Mouse (Mus musculus): ENCODE measurements at regions not wholly inside any gene's neighbourhood (a gene's known extent, or its start where the extent isn't known, plus 50 kb on each side); places are given as distances from the start of the nearest gene placed in this dataset.

- Histone ChIP-seq H3K27ac (ENCODE audit: low read length) (no peak overlapping the region), H3K9me3 (ENCODE audit: control insufficient read depth, low read length) (peaks cover 2% of the 10 kb centered on the region; the same call in 1 of the 2 replicates), H3K4me2 (ENCODE audit: low read depth, low read length) (peak overlapping the region; percentile 73), H3K9ac (ENCODE audit: low read length) (peak overlapping the region; percentile 54), H3K27me3 (ENCODE audit: control insufficient read depth, insufficient read depth, low read depth, low read length) (no peaks in the 10 kb centered on the region), H3K36me3 (ENCODE audit: control insufficient read depth, insufficient read depth, low read length) (no peaks in the 10 kb centered on the region), H3K4me3 (ENCODE audit: low read length) (peak overlapping the region; percentile 48), H3K4me1 (replicated peaks; ENCODE audit: control insufficient read depth, insufficient read depth, low read length) (peaks cover 2% of the 10 kb centered on the region; the same call in 1 of the 2 replicates)
- 3% methylated on average over 24 of the region's 25 CpGs for WGBS
- ATAC-seq (ENCODE audit: low read depth), result peak; percentile 96
Measured at GRCm38 (mm10) chr11:23124198-23124951, 117.0 kb downstream of the Fam161a start.

- Histone ChIP-seq H3K36me3 (ENCODE audit: control insufficient read depth, insufficient read depth, low read length) (no peaks in the 10 kb centered on the region), H3K9ac (ENCODE audit: low read length) (no peak overlapping the region), H3K27ac (ENCODE audit: low read length) (no peak overlapping the region), H3K4me1 (replicated peaks; ENCODE audit: control insufficient read depth, insufficient read depth, low read length) (no peaks in the 10 kb centered on the region), H3K9me3 (ENCODE audit: control insufficient read depth, low read length) (no peaks in the 10 kb centered on the region), H3K4me2 (ENCODE audit: low read depth, low read length) (no peak overlapping the region), H3K4me3 (ENCODE audit: low read length) (no peak overlapping the region), H3K27me3 (ENCODE audit: control insufficient read depth, insufficient read depth, low read depth, low read length) (no peaks in the 10 kb centered on the region)
- 45% methylated on average over 1 of the region's 1 CpGs for WGBS
- ATAC-seq (ENCODE audit: low read depth), result no peak
Measured at GRCm38 (mm10) chr11:23131122-23131521, 123.8 kb downstream of the Fam161a start.

GRCm38 (mm10) chr11:23131632-23132031, 124.2 kb upstream of the Xpo1 start:
- 74% methylated on average over 1 of the region's 1 CpGs for WGBS
- Histone ChIP-seq H3K9ac (ENCODE audit: low read length) (no peak overlapping the region), H3K9me3 (ENCODE audit: control insufficient read depth, low read length) (no peaks in the 10 kb centered on the region), H3K36me3 (ENCODE audit: control insufficient read depth, insufficient read depth, low read length) (no peaks in the 10 kb centered on the region), H3K4me1 (replicated peaks; ENCODE audit: control insufficient read depth, insufficient read depth, low read length) (no peaks in the 10 kb centered on the region), H3K27ac (ENCODE audit: low read length) (no peak overlapping the region), H3K4me3 (ENCODE audit: low read length) (no peak overlapping the region), H3K27me3 (ENCODE audit: control insufficient read depth, insufficient read depth, low read depth, low read length) (no peaks in the 10 kb centered on the region), H3K4me2 (ENCODE audit: low read depth, low read length) (no peak overlapping the region)
- no peak for ATAC-seq (ENCODE audit: low read depth)

- Histone ChIP-seq H3K36me3 (ENCODE audit: control insufficient read depth, insufficient read depth, low read length) (no peaks in the 10 kb centered on the region), H3K9me3 (ENCODE audit: control insufficient read depth, low read length) (no peaks in the 10 kb centered on the region), H3K27me3 (ENCODE audit: control insufficient read depth, insufficient read depth, low read depth, low read length) (no peaks in the 10 kb centered on the region), H3K4me1 (replicated peaks; ENCODE audit: control insufficient read depth, insufficient read depth, low read length) (no peaks in the 10 kb centered on the region), H3K4me3 (ENCODE audit: low read length) (no peak overlapping the region), H3K4me2 (ENCODE audit: low read depth, low read length) (no peak overlapping the region), H3K27ac (ENCODE audit: low read length) (no peak overlapping the region), H3K9ac (ENCODE audit: low read length) (no peak overlapping the region)
- WGBS, result 61% methylated on average over 6 of the region's 6 CpGs
- no peak for ATAC-seq (ENCODE audit: low read depth)
Measured at GRCm38 (mm10) chr11:23140429-23141099, 115.3 kb upstream of the Xpo1 start.

- no peaks in the 10 kb centered on the region for H3K36me3 ChIP-seq (ENCODE audit: control insufficient read depth, insufficient read depth, low read length)
- H3K4me3 ChIP-seq (ENCODE audit: low read length), result no peak overlapping the region
- H3K27me3 ChIP-seq (ENCODE audit: control insufficient read depth, insufficient read depth, low read depth, low read length), result no peaks in the 10 kb centered on the region
- no peak overlapping the region for H3K9ac ChIP-seq (ENCODE audit: low read length)
- H3K27ac ChIP-seq (ENCODE audit: low read length), result no peak overlapping the region
- H3K4me2 ChIP-seq (ENCODE audit: low read depth, low read length), result no peak overlapping the region
- 47% methylated on average over 12 of the region's 12 CpGs for WGBS
- no peaks in the 10 kb centered on the region for H3K4me1 ChIP-seq (replicated peaks; ENCODE audit: control insufficient read depth, insufficient read depth, low read length)
- ATAC-seq (ENCODE audit: low read depth), result no peak
- H3K9me3 ChIP-seq (ENCODE audit: control insufficient read depth, low read length), result no peaks in the 10 kb centered on the region
Measured at GRCm38 (mm10) chr11:23141100-23141837, 114.6 kb upstream of the Xpo1 start.

GRCm38 (mm10) chr11:23148048-23148596, 107.7 kb upstream of the Xpo1 start:
- Histone ChIP-seq H3K27me3 (ENCODE audit: control insufficient read depth, insufficient read depth, low read depth, low read length) (no peaks in the 10 kb centered on the region), H3K4me1 (replicated peaks; ENCODE audit: control insufficient read depth, insufficient read depth, low read length) (no peaks in the 10 kb centered on the region), H3K4me2 (ENCODE audit: low read depth, low read length) (no peak overlapping the region), H3K4me3 (ENCODE audit: low read length) (no peak overlapping the region), H3K27ac (ENCODE audit: low read length) (no peak overlapping the region), H3K9ac (ENCODE audit: low read length) (no peak overlapping the region), H3K36me3 (ENCODE audit: control insufficient read depth, insufficient read depth, low read length) (no peaks in the 10 kb centered on the region), H3K9me3 (ENCODE audit: control insufficient read depth, low read length) (no peaks in the 10 kb centered on the region)
- 48% methylated on average over 8 of the region's 8 CpGs for WGBS
- no peak for ATAC-seq (ENCODE audit: low read depth)

- peak; percentile 23; the same call in 1 of the 2 replicates for ATAC-seq (ENCODE audit: low read depth)
- Histone ChIP-seq H3K4me3 (ENCODE audit: low read length) (no peak overlapping the region), H3K4me1 (replicated peaks; ENCODE audit: control insufficient read depth, insufficient read depth, low read length) (no peaks in the 10 kb centered on the region), H3K27me3 (ENCODE audit: control insufficient read depth, insufficient read depth, low read depth, low read length) (no peaks in the 10 kb centered on the region), H3K9ac (ENCODE audit: low read length) (no peak overlapping the region), H3K27ac (ENCODE audit: low read length) (no peak overlapping the region), H3K36me3 (ENCODE audit: control insufficient read depth, insufficient read depth, low read length) (no peaks in the 10 kb centered on the region), H3K4me2 (ENCODE audit: low read depth, low read length) (no peak overlapping the region), H3K9me3 (ENCODE audit: control insufficient read depth, low read length) (no peaks in the 10 kb centered on the region)
- 66% methylated on average over 5 of the region's 5 CpGs for WGBS
Measured at GRCm38 (mm10) chr11:23149556-23150244, 106.1 kb upstream of the Xpo1 start.

- WGBS, result 55% methylated on average over 1 of the region's 1 CpGs
- no peaks in the 10 kb centered on the region for H3K9me3 ChIP-seq (ENCODE audit: control insufficient read depth, low read length)
- no peaks in the 10 kb centered on the region for H3K36me3 ChIP-seq (ENCODE audit: control insufficient read depth, insufficient read depth, low read length)
- no peak for ATAC-seq (ENCODE audit: low read depth)
- H3K27me3 ChIP-seq (ENCODE audit: control insufficient read depth, insufficient read depth, low read depth, low read length), result no peaks in the 10 kb centered on the region
- no peaks in the 10 kb centered on the region for H3K4me1 ChIP-seq (replicated peaks; ENCODE audit: control insufficient read depth, insufficient read depth, low read length)
- H3K27ac ChIP-seq (ENCODE audit: low read length), result no peak overlapping the region
- no peak overlapping the region for H3K4me2 ChIP-seq (ENCODE audit: low read depth, low read length)
- no peak overlapping the region for H3K9ac ChIP-seq (ENCODE audit: low read length)
- no peak overlapping the region for H3K4me3 ChIP-seq (ENCODE audit: low read length)
Measured at GRCm38 (mm10) chr11:23154851-23155250, 101.0 kb upstream of the Xpo1 start.

All from lung, embryonic 16.5 days (tissue).